Mouse (Mus musculus) lung, postnatal 0 days (tissue): ENCODE measurements around the gene Neurl3. TPM values are rescaled to one million over a fixed set of nuclear protein-coding genes. Genes with fewer than 3 reads are reported as not detected.
A peak's percentile ranks its signal among the peaks of the same experiment; 100 is the strongest.

Experiments
- ATAC-seq: fragments of 200-750 bp; cut with Nextera tagmentation; 2 replicates; pipeline ENCODE4 v1.8.0; 2017; ENCODE audit warnings: moderate library complexity
- DNase-seq: peaks from one replicate; pipeline ENCODE4 v3.0.0-alpha.2; 2016; ENCODE audit warnings: low spot score
- H3K27ac ChIP-seq: fragments of 300-500 bp; sonication (generic); 2 replicates; pipeline ENCODE4 v1.5.1; 2014; ENCODE audit warnings: antibody characterized with exemption, mild to moderate bottlenecking, low read length, mixed read lengths
- H3K27me3 ChIP-seq: fragments of 300-500 bp; sonication (generic); replicated peaks from 2 replicates; pipeline ENCODE4 v1.6.1; 2014; ENCODE audit warnings: low read length, mixed read lengths; ENCODE audit not compliant: insufficient read depth
- H3K36me3 ChIP-seq: fragments of 300-500 bp; sonication (generic); 2 replicates; pipeline ENCODE4 v1.6.1; 2014; ENCODE audit warnings: low read length, mixed read lengths; ENCODE audit not compliant: insufficient read depth
- H3K4me1 ChIP-seq: fragments of 300-500 bp; sonication (generic); 2 replicates; pipeline ENCODE4 v1.6.1; 2014; ENCODE audit warnings: antibody characterized with exemption, low read depth, low read length, mixed read lengths; ENCODE audit not compliant: insufficient read depth
- H3K4me2 ChIP-seq: fragments of 300-500 bp; sonication (generic); replicated peaks from 2 replicates; pipeline ENCODE4 v1.6.1; 2014; ENCODE audit warnings: low read depth, mild to moderate bottlenecking, low read length, moderate library complexity, mixed read lengths
- H3K4me3 ChIP-seq: fragments of 300-500 bp; sonication (generic); 2 replicates; pipeline ENCODE4 v1.5.1; 2014; ENCODE audit warnings: low read depth, low read length
- H3K9ac ChIP-seq: fragments of 300-500 bp; sonication (generic); replicated peaks from 2 replicates; pipeline ENCODE4 v1.6.1; 2014; ENCODE audit warnings: low read depth, mild to moderate bottlenecking
- H3K9me3 ChIP-seq: fragments of 300-500 bp; sonication (generic); 2 replicates; pipeline ENCODE4 v1.6.1; 2016; ENCODE audit warnings: low read length, mixed read lengths
- CTCF ChIP-seq: IDR thresholded peaks from 2 replicates; pipeline ENCODE4 v1.5.1; 2016; ENCODE audit warnings: antibody characterized with exemption, mild to moderate bottlenecking
- EP300 ChIP-seq: IDR thresholded peaks from 2 replicates; pipeline ENCODE4 v1.6.1; 2016; ENCODE audit warnings: antibody characterized with exemption, mild to moderate bottlenecking, control low read depth
- WGBS: fragments of 180-500 bp; shearing (Covaris S2); extraction: QIAGEN DNeasy Blood & Tissue Kit; methylation state at CpG from one replicate; pipeline ENCODE4 v1.1.7; 2014; 5-methylcytosine and 5-hydroxymethylcytosine counted together
- polyA plus RNA-seq: library from polyadenylated mRNA; unstranded; fragments of >200 nt; fragmentation: Nextera tagmentation; extraction: Ambion mirVana; gene quantifications from 2 replicates; pipeline ENCODE4 v1.2.1, GENCODE M21; 2015

Neurl3 gene
- polyA plus RNA-seq, 1 experiment from 2014 or later = 12.7 TPM

- 0 out of 2 replicates have a peak, but pooled peaks cover 4% of the 10 kb centered on the region for H3K9me3 ChIP-seq
- 86% methylated on average over 8 of the region's 8 CpGs for WGBS
Observed at GRCm38 (mm10) chr1:36257276-36257675, 17.2 kb downstream of the Neurl3 start.

DNA sequence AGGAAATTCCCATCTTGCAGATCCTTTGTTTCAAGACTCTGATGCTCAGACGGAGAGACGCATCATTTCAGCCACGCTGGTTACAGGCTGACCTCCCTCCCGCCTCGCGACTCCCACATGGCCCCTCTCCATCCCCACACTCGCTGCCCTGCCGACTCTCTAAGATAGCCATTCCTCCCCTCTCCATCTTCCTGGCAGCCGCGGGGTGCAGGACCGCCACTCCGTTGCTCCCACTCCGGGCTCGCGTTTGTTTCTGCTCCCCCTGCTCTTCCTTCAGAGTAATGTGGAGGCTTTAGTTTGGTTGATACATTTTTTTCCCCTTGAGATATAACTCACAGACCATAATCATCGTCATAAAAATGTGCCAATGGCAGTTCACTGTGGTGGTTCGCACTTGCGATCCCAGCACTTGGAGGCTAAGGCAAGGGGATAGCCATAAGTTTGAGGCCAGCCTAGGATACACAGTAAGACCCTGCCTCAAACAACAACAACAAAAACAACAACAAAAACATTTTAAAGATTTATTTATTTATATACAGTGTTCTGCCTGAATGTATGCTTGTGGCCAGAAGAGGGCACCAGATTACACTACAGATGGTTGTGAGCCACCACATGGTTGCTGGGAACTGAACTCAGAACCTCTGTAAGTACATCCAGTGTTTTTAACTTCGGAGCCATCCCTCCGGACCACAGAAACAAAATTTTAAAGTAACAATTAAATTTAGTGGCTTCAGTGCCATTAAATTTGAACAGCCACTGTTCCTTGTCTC, 18.4 kb downstream of the Neurl3 start:
- H3K27ac ChIP-seq = no peak overlapping the region
- H3K4me3 ChIP-seq = no peak overlapping the region
- H3K27me3 ChIP-seq = no peaks in the 10 kb centered on the region
- peaks cover 3% of the 10 kb centered on the region; the same call in 1 of the 2 replicates for H3K4me1 ChIP-seq
- ATAC-seq (no peak), DNase-seq (no peak)
- H3K9ac ChIP-seq = no peak overlapping the region
- no peak overlapping the region for H3K4me2 ChIP-seq
- TF ChIP-seq EP300 (no peak), CTCF (peak; percentile 49)
- 29% methylated on average over 20 of the region's 20 CpGs for WGBS
- no peaks in the 10 kb centered on the region for H3K36me3 ChIP-seq
- H3K9me3 ChIP-seq = 0 out of 2 replicates have a peak, but pooled peaks cover 4% of the 10 kb centered on the region

More at GRCm38 (mm10) chr1:36257276-36257675, 17.2 kb downstream of the Neurl3 start:
- no peak overlapping the region for H3K4me3 ChIP-seq
- no peaks in the 10 kb centered on the region for H3K36me3 ChIP-seq
- no peak for DNase-seq
- no peak for ATAC-seq
- H3K4me2 ChIP-seq = no peak overlapping the region
- H3K4me1 ChIP-seq = no peaks in the 10 kb centered on the region
- no peak overlapping the region for H3K9ac ChIP-seq
- H3K27ac ChIP-seq = no peak overlapping the region
- no peaks in the 10 kb centered on the region for H3K27me3 ChIP-seq
- no peak for TF ChIP-seq CTCF
- no peak for TF ChIP-seq EP300

DNA sequence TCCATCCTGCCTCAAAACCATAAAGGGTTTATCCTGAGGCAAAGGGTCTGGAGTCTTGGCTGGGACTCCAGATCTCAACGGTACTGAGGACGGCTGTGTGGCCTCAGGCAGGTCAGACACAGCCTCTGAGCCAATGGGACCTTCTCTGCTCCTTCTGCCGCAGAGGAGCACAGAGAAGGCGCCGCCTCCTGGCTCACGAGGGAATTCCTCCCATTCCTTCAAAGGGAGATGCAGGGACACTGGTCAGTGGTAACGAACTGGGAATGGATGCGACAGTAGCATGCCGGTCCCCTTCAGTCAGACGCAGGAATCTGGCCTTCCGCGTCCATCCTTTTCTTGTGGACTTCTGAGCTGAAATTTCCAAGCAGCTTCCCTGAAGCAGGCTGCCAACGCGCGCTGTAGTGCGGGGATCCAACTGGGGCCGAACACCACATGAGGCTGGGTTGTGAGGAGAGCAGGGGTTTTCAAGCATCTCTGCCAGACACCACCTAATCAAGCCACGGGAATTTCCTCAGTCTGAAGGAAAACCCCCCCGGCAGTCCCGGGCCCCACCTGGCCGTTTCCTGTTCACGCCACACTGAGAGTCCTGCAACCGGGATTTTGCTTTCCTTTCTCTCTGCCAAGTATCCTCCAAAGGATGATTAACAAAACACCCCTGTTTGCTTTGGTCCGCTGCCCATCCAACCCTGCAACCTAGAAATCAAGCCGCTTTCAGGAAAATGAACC, 19.7 kb downstream of the Neurl3 start:
- Histone ChIP-seq H3K4me3 (no peak overlapping the region), H3K9me3 (0 out of 2 replicates have a peak, but pooled peaks cover 4% of the 10 kb centered on the region), H3K9ac (no peak overlapping the region), H3K4me2 (peak overlapping the region; percentile 48), H3K36me3 (no peaks in the 10 kb centered on the region), H3K27ac (no peak overlapping the region), H3K4me1 (peaks cover 3% of the 10 kb centered on the region; the same call in 1 of the 2 replicates), H3K27me3 (no peaks in the 10 kb centered on the region)
- DNase-seq (peak; percentile 61), ATAC-seq (peak; percentile 46)
- TF ChIP-seq EP300 = no peak
- TF ChIP-seq CTCF = peak; percentile 82
- 9% methylated on average over 25 of the region's 25 CpGs for WGBS

DNA sequence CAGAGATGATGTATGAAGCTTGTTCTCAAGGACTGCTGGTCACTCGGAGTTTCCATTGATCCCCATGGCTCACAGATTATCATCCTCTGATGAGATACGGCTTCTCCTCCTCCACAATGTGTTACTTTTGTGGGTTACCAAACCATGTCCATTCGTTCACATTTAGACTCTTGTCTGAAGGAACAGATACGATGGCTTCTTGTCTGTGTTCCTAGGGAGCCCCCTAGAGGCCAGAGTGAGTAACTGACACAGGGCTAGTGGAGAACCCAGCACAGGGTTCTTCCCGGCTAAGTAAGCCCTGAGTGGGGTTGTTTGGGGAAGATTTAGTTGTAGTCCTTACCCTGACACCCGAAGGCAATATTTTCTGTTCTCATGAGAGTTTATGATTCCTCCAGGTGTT, 21.7 kb downstream of the Neurl3 start:
- H3K27ac ChIP-seq = no peak overlapping the region
- H3K9me3 ChIP-seq = 0 out of 2 replicates have a peak, but pooled peaks cover 4% of the 10 kb centered on the region
- no peaks in the 10 kb centered on the region for H3K36me3 ChIP-seq
- no peak overlapping the region for H3K9ac ChIP-seq
- TF ChIP-seq CTCF (peak; percentile 95), EP300 (no peak)
- ATAC-seq (peak; percentile 72), DNase-seq (peak; percentile 92)
- no peaks in the 10 kb centered on the region for H3K27me3 ChIP-seq
- no peak overlapping the region for H3K4me3 ChIP-seq
- no peak overlapping the region for H3K4me2 ChIP-seq
- 6% methylated on average over 6 of the region's 6 CpGs for WGBS
- H3K4me1 ChIP-seq = peaks cover 3% of the 10 kb centered on the region; the same call in 1 of the 2 replicates

DNA sequence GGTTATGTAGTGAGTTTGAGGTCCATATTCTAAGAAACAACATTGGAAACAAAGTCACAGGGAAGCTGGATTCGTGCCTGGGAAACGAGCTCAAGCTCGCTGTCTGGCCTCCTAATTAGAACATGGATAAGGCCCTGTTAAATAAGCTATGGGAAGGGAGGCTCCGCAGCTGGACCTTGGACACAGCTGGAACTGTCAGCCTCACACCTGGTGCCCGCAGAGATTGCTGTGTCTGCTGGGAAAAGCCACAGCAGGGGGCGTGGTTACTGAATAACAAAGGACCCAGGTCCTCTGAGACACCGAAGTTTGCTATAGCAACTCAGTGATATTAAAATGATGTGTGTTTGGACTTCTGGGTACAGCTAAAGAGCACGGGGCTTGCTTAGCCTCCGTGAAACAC, 23.1 kb downstream of the Neurl3 start:
- Histone ChIP-seq H3K27ac (no peak overlapping the region), H3K36me3 (no peaks in the 10 kb centered on the region), H3K27me3 (no peaks in the 10 kb centered on the region), H3K9ac (no peak overlapping the region), H3K9me3 (0 out of 2 replicates have a peak, but pooled peaks cover 2% of the 10 kb centered on the region), H3K4me2 (no peak overlapping the region), H3K4me1 (peaks cover 3% of the 10 kb centered on the region; the same call in 1 of the 2 replicates), H3K4me3 (no peak overlapping the region)
- no peak for ATAC-seq
- no peak for TF ChIP-seq CTCF
- 14% methylated on average over 9 of the region's 9 CpGs for WGBS
- no peak for DNase-seq

DNA sequence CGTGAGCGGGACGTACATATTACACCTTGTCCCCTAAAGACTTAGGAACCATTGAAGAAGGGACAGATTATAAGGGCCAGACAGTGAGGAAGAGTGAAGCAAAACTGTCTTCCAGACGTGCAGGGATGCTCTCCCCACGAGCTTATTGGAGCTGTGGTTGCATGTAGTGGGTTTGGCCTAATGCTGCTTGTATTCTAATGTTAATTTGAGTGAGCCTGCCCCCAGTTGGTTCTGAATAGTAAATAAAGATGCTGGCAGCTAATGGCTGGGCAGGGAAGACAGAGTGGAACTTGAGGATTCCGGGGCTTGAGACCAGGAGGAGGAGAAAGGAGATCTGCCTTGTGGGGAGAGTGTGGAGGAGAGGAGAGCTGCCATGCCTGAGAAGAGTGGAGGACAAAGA, 27.8 kb downstream of the Neurl3 start:
- WGBS = 61% methylated on average over 6 of the region's 6 CpGs
- H3K9me3 ChIP-seq = no peaks in the 10 kb centered on the region
- ATAC-seq = no peak
- H3K4me2 ChIP-seq = no peak overlapping the region
- no peak for DNase-seq
- H3K4me1 ChIP-seq = peaks cover 9% of the 10 kb centered on the region; the same call in 1 of the 2 replicates
- H3K27me3 ChIP-seq = no peaks in the 10 kb centered on the region
- H3K4me3 ChIP-seq = no peak overlapping the region
- no peak overlapping the region for H3K27ac ChIP-seq
- no peaks in the 10 kb centered on the region for H3K36me3 ChIP-seq
- no peak overlapping the region for H3K9ac ChIP-seq
- TF ChIP-seq EP300 (no peak), CTCF (no peak)
